Mouse (Mus musculus) myocyte (in vitro differentiated cells): ENCODE data around the gene Prelid3b. TPM values are rescaled to one million over a fixed set of nuclear protein-coding genes. Genes with fewer than 3 reads are reported as not detected.

Experiments
- H3K27me3 ChIP-seq: one replicate; pipeline ENCODE4 v1.6.1; 2011; ENCODE audit not compliant: control insufficient read depth, insufficient read depth, insufficient read length
- H3K36me3 ChIP-seq: one replicate; pipeline ENCODE4 v1.6.1; 2011; ENCODE audit not compliant: control insufficient read depth, insufficient read depth
- H3K4me2 ChIP-seq: one replicate; pipeline ENCODE4 v1.6.1; 2011; ENCODE audit warnings: low read depth, control low read depth
- H3K4me3 ChIP-seq: one replicate; pipeline ENCODE4 v1.5.1; 2011; ENCODE audit warnings: mild to moderate bottlenecking, control low read depth, moderate library complexity
- H3K79me2 ChIP-seq: one replicate; pipeline ENCODE4 v1.6.1; 2011; ENCODE audit not compliant: control insufficient read depth, insufficient read depth
- H3ac ChIP-seq: one replicate; pipeline ENCODE4 v1.6.1; 2011; ENCODE audit not compliant: control insufficient read depth, insufficient read length
- CEBPB ChIP-seq: IDR thresholded peaks from 2 replicates; pipeline ENCODE4 v1.6.1; 2011; ENCODE audit warnings: mild to moderate bottlenecking, moderate library complexity; ENCODE audit not compliant: poor library complexity, insufficient read depth, severe bottlenecking
- E2F4 ChIP-seq: IDR thresholded peaks from one replicate; pipeline ENCODE4 v1.6.1; 2011; ENCODE audit warnings: mild to moderate bottlenecking, control low read depth, moderate library complexity; ENCODE audit not compliant: insufficient read depth
- MAX ChIP-seq: IDR thresholded peaks from one replicate; pipeline ENCODE4 v1.6.1; 2011; ENCODE audit warnings: low read depth, mild to moderate bottlenecking, control low read depth
- MYOD1 ChIP-seq, 3 experiments: IDR thresholded peaks; one replicate each; pipeline ENCODE4 v1.6.1; 2011; ENCODE audit warnings: control low read depth in 2 of 3, low read depth in 2 of 3, mild to moderate bottlenecking in 2 of 3, moderate library complexity in 1 of 3; ENCODE audit not compliant: insufficient read length in 2 of 3, control insufficient read depth in 1 of 3
- MYOG ChIP-seq, 3 experiments: IDR thresholded peaks; one replicate each; pipeline ENCODE4 v1.6.1; 2011; ENCODE audit warnings: control low read depth in 2 of 3, low read depth in 2 of 3, mild to moderate bottlenecking in 2 of 3; ENCODE audit not compliant: insufficient read length in 2 of 3, control insufficient read depth in 1 of 3, insufficient read depth in 1 of 3
- POLR2A ChIP-seq: IDR thresholded peaks from one replicate; pipeline ENCODE4 v1.6.1; 2011; ENCODE audit warnings: low read depth, mild to moderate bottlenecking, control low read depth, moderate library complexity; ENCODE audit not compliant: insufficient read length
- POLR2AphosphoS2 ChIP-seq: IDR thresholded peaks from one replicate; pipeline ENCODE4 v1.6.1; 2011; ENCODE audit warnings: low read depth, control low read depth; ENCODE audit not compliant: insufficient read length
- REST ChIP-seq: IDR thresholded peaks from one replicate; pipeline ENCODE4 v1.6.1; 2011; ENCODE audit warnings: mild to moderate bottlenecking, control low read depth, moderate library complexity; ENCODE audit not compliant: insufficient read depth, insufficient read length
- SRF ChIP-seq: IDR thresholded peaks from one replicate; pipeline ENCODE4 v1.6.1; 2011; ENCODE audit warnings: low read depth; ENCODE audit not compliant: control insufficient read depth, insufficient read length
- TCF12 ChIP-seq: IDR thresholded peaks from one replicate; pipeline ENCODE4 v1.6.1; 2011; ENCODE audit warnings: mild to moderate bottlenecking, control low read depth; ENCODE audit not compliant: poor library complexity, insufficient read depth, severe bottlenecking
- TCF3 ChIP-seq: IDR thresholded peaks from one replicate; pipeline ENCODE4 v1.6.1; 2011; ENCODE audit warnings: low read depth, control low read depth; ENCODE audit not compliant: insufficient read length
- USF1 ChIP-seq: IDR thresholded peaks from one replicate; pipeline ENCODE4 v1.6.1; 2011; ENCODE audit warnings: low read depth, mild to moderate bottlenecking, control low read depth, moderate library complexity
- polyA plus RNA-seq: library from polyadenylated mRNA; unstranded; fragments of >200 nt; fragmentation: generic; extraction: Trizol; gene quantifications from one replicate; pipeline ENCODE4 v1.2.1, GENCODE M21; 2012; ENCODE audit warnings: missing spikeins

The Prelid3b gene
- polyA plus RNA-seq, 1 experiment, result 81.4 TPM

DNA sequence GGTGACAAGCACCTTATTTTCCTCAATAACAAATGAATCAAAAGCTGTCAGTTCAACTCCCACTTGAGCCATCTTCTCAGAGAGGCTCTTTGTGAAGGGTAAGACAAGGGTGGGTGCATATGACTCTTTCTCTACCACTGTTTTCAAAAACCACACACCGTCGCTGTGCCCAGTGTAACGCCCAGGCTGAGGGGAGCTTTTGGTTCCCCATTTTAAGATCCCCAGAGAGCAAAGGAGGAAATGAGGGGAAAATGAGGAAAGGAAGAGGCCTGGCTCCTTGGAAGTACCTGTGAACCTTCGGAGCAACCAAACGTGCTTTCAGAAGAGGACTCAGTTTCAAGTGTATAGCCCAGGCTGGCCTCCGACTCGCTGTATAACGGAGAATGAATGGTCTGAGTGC is 36.9 kb upstream of the Prelid3b start:
- Histone ChIP-seq H3K79me2 (no peaks in the 10 kb centered on the region), H3K27me3 (no peaks in the 10 kb centered on the region), H3K4me2 (no peak overlapping the region), H3K36me3 (no peaks in the 10 kb centered on the region), H3K4me3 (no peak overlapping the region), H3ac (no peak overlapping the region)
- no peak for TF ChIP-seq MYOG (IDR thresholded peaks at IDR 0.05; ENCODE audit: control insufficient read depth in 1 of 3, insufficient read depth in 1 of 3, insufficient read length in 2 of 3, low read depth in 2 of 3)
- no peak for TF ChIP-seq MAX
- no peak for TF ChIP-seq USF1
- no peak for TF ChIP-seq E2F4
- TF ChIP-seq POLR2AphosphoS2, result no peak
- TF ChIP-seq REST, result no peak
- TF ChIP-seq SRF, result no peak
- TF ChIP-seq POLR2A, result no peak
- no peak for TF ChIP-seq MYOD1 (IDR thresholded peaks at IDR 0.05; ENCODE audit: control insufficient read depth in 1 of 3, insufficient read length in 2 of 3, low read depth in 2 of 3)
- TF ChIP-seq TCF3, result no peak
- TF ChIP-seq CEBPB, result no peak

DNA sequence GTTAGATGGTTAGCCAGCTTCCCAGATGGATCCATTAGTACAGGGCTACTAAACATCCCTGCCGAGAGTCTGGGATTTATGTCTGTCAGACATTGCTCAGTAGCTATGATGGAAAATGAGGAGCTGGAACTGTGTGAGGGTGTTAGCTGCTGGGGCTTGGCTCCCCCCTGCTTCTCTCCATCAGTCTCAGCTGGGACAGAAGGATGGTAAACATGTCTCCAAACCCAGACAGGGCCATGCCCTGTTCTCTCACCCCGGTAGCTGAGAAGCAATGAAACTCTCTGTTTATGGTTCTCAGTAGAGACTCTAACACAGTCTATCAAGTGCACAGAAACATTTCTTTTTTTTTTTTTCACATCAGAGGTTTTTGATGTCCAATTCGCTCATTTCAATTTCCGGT is 35.1 kb upstream of the Prelid3b start:
- Histone ChIP-seq H3K27me3 (no peaks in the 10 kb centered on the region), H3K79me2 (no peaks in the 10 kb centered on the region), H3K36me3 (no peaks in the 10 kb centered on the region), H3K4me3 (no peak overlapping the region), H3K4me2 (no peak overlapping the region), H3ac (no peak overlapping the region)
- TF ChIP-seq POLR2A, result no peak
- TF ChIP-seq REST, result no peak
- TF ChIP-seq TCF3, result no peak
- no peak for TF ChIP-seq MYOG (IDR thresholded peaks at IDR 0.05; ENCODE audit: control insufficient read depth in 1 of 3, insufficient read depth in 1 of 3, insufficient read length in 2 of 3, low read depth in 2 of 3)
- TF ChIP-seq CEBPB, result no peak
- no peak for TF ChIP-seq SRF
- TF ChIP-seq TCF12, result no peak

DNA sequence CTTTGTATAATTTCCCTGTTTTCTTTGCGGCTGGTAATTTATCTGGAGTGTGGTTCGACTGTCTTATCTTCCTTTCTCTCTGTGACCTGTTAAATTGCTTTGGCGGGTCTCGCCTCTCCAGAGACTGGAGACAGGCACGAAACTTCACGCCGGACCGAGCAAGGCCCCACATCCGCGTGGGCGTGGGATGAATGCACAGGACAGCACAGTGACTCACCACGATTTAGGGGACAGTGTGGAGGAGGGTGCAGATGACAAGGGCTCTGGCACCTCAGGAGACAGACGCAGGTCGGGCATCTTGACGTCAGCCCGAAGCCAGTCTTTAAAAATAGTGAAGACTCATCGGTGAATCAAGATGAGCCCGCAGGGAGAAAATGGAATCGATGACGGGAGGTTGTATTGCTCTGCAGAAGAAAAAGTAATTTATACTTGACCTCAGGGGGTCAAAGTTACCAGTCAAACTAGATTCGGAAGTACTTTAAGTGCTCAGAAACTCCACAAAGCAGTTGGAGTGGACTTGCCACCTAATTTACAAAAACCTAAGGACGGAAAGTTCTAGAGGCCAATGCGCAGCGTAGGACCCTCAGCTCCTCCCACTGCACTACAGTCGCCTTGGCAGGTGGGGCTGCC is 30.1 kb upstream of the Prelid3b start:
- TF ChIP-seq POLR2AphosphoS2 (no peak), MYOG (IDR thresholded peaks at IDR 0.05; ENCODE audit: control insufficient read depth in 1 of 3, insufficient read depth in 1 of 3, insufficient read length in 2 of 3, low read depth in 2 of 3) (no peak), MAX (no peak), SRF (no peak), CEBPB (no peak), TCF3 (no peak)
- Histone ChIP-seq H3K27me3 (no peaks in the 10 kb centered on the region), H3K4me3 (no peak overlapping the region), H3K79me2 (no peaks in the 10 kb centered on the region), H3K36me3 (no peaks in the 10 kb centered on the region), H3K4me2 (peak overlapping the region; percentile 44), H3ac (no peak overlapping the region)

DNA sequence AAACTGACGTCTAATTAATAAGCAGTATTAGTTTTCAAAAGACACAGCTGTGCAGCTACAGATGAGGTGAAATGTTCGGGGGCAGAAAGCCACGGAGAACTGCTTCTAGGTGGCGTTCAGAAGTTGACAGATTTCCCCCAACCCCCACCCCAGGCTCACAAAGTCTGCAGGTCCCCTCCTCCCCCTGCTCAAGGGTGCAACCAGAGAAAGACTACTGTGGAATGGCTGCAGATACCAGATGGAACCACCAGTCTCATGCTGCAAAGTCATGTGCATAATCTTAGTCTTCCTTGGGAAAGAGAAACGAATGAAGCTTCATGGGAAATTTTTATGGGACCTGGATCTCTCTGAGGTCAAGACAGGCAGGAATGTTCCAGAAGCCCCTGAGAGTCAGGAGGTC is 29.4 kb upstream of the Prelid3b start:
- no peak overlapping the region for H3K4me3 ChIP-seq
- no peaks in the 10 kb centered on the region for H3K36me3 ChIP-seq
- H3K79me2 ChIP-seq, result no peaks in the 10 kb centered on the region
- TF ChIP-seq CEBPB (no peak), E2F4 (no peak), TCF3 (no peak), POLR2A (no peak), MAX (no peak), MYOG (IDR thresholded peaks at IDR 0.05; ENCODE audit: control insufficient read depth in 1 of 3, insufficient read depth in 1 of 3, insufficient read length in 2 of 3, low read depth in 2 of 3) (no peak), POLR2AphosphoS2 (no peak), USF1 (no peak), MYOD1 (IDR thresholded peaks at IDR 0.05; ENCODE audit: control insufficient read depth in 1 of 3, insufficient read length in 2 of 3, low read depth in 2 of 3) (no peak), SRF (no peak), REST (no peak), TCF12 (no peak)
- H3K4me2 ChIP-seq, result peak overlapping the region; percentile 44
- no peaks in the 10 kb centered on the region for H3K27me3 ChIP-seq
- no peak overlapping the region for H3ac ChIP-seq

DNA sequence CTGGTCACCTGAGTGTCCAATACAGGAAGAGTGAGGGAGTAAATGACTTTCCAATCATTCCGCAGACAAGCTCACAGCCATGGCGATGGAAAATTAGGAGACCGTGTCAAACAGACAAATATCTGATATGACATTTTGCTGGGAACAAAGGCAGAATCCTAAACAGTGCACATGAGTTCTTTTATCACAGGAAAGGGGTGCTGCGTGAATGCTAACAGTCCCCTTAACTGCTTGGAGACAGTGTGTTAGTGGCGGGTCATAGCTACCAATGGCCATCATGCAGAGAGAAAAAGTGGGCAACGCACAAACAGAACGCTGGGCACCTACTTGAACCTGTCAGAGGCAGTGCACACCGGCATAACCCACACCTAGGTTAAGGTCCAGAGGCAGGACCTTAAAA is 28.6 kb upstream of the Prelid3b start:
- no peak overlapping the region for H3K4me2 ChIP-seq
- H3K4me3 ChIP-seq, result no peak overlapping the region
- no peaks in the 10 kb centered on the region for H3K36me3 ChIP-seq
- H3ac ChIP-seq, result no peak overlapping the region
- H3K79me2 ChIP-seq, result no peaks in the 10 kb centered on the region
- no peak for TF ChIP-seq MYOG (IDR thresholded peaks at IDR 0.05; ENCODE audit: control insufficient read depth in 1 of 3, insufficient read depth in 1 of 3, insufficient read length in 2 of 3, low read depth in 2 of 3)
- no peak for TF ChIP-seq POLR2AphosphoS2
- no peak for TF ChIP-seq POLR2A
- no peak for TF ChIP-seq CEBPB
- no peak for TF ChIP-seq REST
- no peak for TF ChIP-seq TCF12
- TF ChIP-seq MYOD1 (IDR thresholded peaks at IDR 0.05; ENCODE audit: control insufficient read depth in 1 of 3, insufficient read length in 2 of 3, low read depth in 2 of 3), result no peak
- no peaks in the 10 kb centered on the region for H3K27me3 ChIP-seq
